Mouse (Mus musculus) midbrain, postnatal 0 days (tissue): ENCODE results near the gene Caml. TPM values are rescaled to one million over a fixed set of nuclear protein-coding genes. Genes with fewer than 3 reads are reported as not detected.
"Not testable (repeated sequence)": the region's sequence is repeated elsewhere in the genome, so short reads cannot be mapped to it uniquely, and the experiment has no call there.

Source experiments
- ATAC-seq: fragments of 200-750 bp; cut with Nextera tagmentation; 2 replicates; pipeline ENCODE4 v1.8.0; 2017; ENCODE audit warnings: moderate number of reproducible peaks, mild to moderate bottlenecking, moderate TSS enrichment, moderate library complexity; ENCODE audit not compliant: low FRiP score
- DNase-seq: peaks from one replicate; pipeline ENCODE4 v3.0.0-alpha.2; 2015; ENCODE audit warnings: low spot score
- H3K27ac ChIP-seq: fragments of 300-500 bp; sonication (generic); 2 replicates; pipeline ENCODE4 v1.5.1; 2014; ENCODE audit warnings: low read depth, mild to moderate bottlenecking, low read length, mixed read lengths
- H3K27me3 ChIP-seq: fragments of 300-500 bp; sonication (generic); 2 replicates; pipeline ENCODE4 v1.6.1; 2014; ENCODE audit warnings: low read length, control low read depth, mixed read lengths; ENCODE audit not compliant: insufficient read depth
- H3K36me3 ChIP-seq: fragments of 300-500 bp; sonication (generic); 2 replicates; pipeline ENCODE4 v1.6.1; 2014; ENCODE audit warnings: low read length, control low read depth, mixed read lengths; ENCODE audit not compliant: insufficient read depth
- H3K4me1 ChIP-seq: fragments of 300-500 bp; sonication (generic); 2 replicates; pipeline ENCODE4 v1.6.1; 2014; ENCODE audit warnings: mild to moderate bottlenecking, control low read depth, antibody characterized with exemption, low read length, mixed read lengths; ENCODE audit not compliant: insufficient read depth
- H3K4me2 ChIP-seq: fragments of 300-500 bp; sonication (generic); 2 replicates; pipeline ENCODE4 v1.6.1; 2014; ENCODE audit warnings: low read depth, mild to moderate bottlenecking, low read length, mixed read lengths; ENCODE audit not compliant: poor library complexity, severe bottlenecking
- H3K4me3 ChIP-seq: fragments of 300-500 bp; sonication (generic); 2 replicates; pipeline ENCODE4 v1.5.1; 2014; ENCODE audit warnings: low read depth, mild to moderate bottlenecking, low read length, moderate library complexity
- H3K9ac ChIP-seq: fragments of 300-500 bp; sonication (generic); replicated peaks from 2 replicates; pipeline ENCODE4 v1.6.1; 2014; ENCODE audit warnings: mild to moderate bottlenecking, low read length, moderate library complexity, mixed read lengths; ENCODE audit not compliant: poor library complexity, severe bottlenecking
- H3K9me3 ChIP-seq: fragments of 300-500 bp; sonication (generic); 2 replicates; pipeline ENCODE4 v1.6.1; 2016; ENCODE audit warnings: low read length, control low read depth
- CTCF ChIP-seq: IDR thresholded peaks from 2 replicates; pipeline ENCODE4 v1.5.1; 2016; ENCODE audit warnings: antibody characterized with exemption, mild to moderate bottlenecking
- WGBS: fragments of 180-500 bp; shearing (Covaris S2); extraction: QIAGEN DNeasy Blood & Tissue Kit; methylation state at CpG from one replicate; pipeline ENCODE4 v1.1.7; 2014; 5-methylcytosine and 5-hydroxymethylcytosine counted together
- polyA plus RNA-seq: library from polyadenylated mRNA; unstranded; fragments of >200 nt; fragmentation: Nextera tagmentation; extraction: Ambion mirVana; gene quantifications from 2 replicates; pipeline ENCODE4 v1.2.1, GENCODE M21; 2015
- total RNA-seq: library from RNA; depleted of rRNA; stranded (reverse); fragments of >200 nt; gene quantifications from 2 replicates; pipeline ENCODE4 v1.2.3, GENCODE M21; 2014

Caml gene
- total and polyA plus RNA-seq, 2 experiments from 2014 or later, result 90.6 to 113 TPM

DNA sequence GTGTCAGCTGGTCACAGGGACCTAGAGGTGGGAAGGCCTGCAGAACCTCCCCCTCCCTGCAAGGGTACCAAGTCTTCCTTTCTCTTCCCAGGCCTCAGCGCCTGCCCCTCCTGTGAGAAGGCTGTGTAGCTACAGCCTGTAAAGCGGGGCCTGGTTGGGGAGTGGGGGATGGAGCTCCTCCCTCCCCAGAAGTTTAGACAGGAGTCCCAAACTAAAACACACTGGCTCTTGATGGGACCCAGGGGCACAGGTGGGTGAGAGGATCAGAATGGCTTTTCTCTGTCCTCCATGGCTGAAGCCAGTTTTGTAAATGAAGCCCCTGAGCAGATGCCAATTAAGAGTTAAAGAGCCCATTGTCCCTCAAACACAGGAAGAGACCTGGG lies 15.2 kb upstream of the Caml start:
- Histone ChIP-seq H3K9ac (no peak overlapping the region), H3K4me1 (no peaks in the 10 kb centered on the region), H3K9me3 (no peaks in the 10 kb centered on the region), H3K36me3 (peaks cover 46% of the 10 kb centered on the region), H3K27ac (no peak overlapping the region), H3K4me3 (no peak overlapping the region), H3K4me2 (no peak overlapping the region), H3K27me3 (no peaks in the 10 kb centered on the region)
- DNase-seq, result no peak
- ATAC-seq, result no peak
- WGBS, result 85% methylated on average over 2 of the region's 2 CpGs
- no peak for TF ChIP-seq CTCF

DNA sequence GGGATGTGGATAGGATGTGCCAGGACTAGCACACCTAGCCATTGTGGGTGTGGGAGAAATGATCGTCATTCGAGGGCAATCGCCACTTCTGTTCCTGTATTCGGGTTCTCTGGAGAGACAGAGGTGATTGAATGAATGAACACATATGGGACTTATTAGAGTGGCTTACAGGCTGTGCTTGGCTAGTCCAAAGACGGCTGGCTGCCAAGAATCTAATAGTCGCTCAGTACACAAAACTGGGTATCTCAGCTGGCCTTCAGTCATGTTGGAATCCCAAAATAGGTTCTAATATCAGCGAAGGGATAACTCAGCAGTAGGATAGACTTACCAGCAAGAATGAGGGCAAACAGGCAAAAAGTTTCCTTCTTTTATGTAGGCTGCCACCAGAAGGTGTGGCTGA lies 10.8 kb upstream of the Caml start:
- Histone ChIP-seq H3K9ac (no peak overlapping the region), H3K27ac (no peak overlapping the region), H3K4me3 (no peak overlapping the region), H3K36me3 (peaks cover 28% of the 10 kb centered on the region), H3K4me1 (no peaks in the 10 kb centered on the region), H3K4me2 (no peak overlapping the region), H3K27me3 (no peaks in the 10 kb centered on the region), H3K9me3 (no peaks in the 10 kb centered on the region)
- TF ChIP-seq CTCF, result no peak
- DNase-seq (no peak), ATAC-seq (no peak)
- 89% methylated on average over 7 of the region's 7 CpGs for WGBS

DNA sequence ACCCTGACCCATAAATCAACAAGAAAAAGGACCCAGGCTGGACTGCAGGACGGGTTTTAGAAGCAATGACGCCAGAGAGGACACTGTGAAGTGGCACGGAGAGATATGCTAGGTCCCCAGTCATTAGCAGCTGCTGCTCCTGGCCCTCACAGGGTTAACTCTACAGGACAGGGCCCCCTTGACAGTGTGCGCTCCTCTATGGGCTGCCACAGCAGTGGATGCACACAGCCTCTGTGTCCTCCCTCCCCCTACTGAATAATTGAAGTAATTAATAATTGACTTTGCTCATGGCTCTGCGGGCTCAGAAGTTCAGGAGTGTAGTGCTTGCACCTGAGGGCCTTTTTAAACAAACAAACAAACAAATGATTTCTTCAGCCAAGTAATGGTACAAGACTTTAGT lies 9.3 kb upstream of the Caml start:
- Histone ChIP-seq H3K27me3 (no peaks in the 10 kb centered on the region), H3K36me3 (peaks cover 14% of the 10 kb centered on the region), H3K27ac (no peak overlapping the region), H3K4me2 (no peak overlapping the region), H3K9me3 (no peaks in the 10 kb centered on the region), H3K9ac (no peak overlapping the region), H3K4me1 (no peaks in the 10 kb centered on the region), H3K4me3 (no peak overlapping the region)
- 59% methylated on average over 5 of the region's 5 CpGs for WGBS
- ATAC-seq (no peak), DNase-seq (no peak)
- TF ChIP-seq CTCF, result no peak

DNA sequence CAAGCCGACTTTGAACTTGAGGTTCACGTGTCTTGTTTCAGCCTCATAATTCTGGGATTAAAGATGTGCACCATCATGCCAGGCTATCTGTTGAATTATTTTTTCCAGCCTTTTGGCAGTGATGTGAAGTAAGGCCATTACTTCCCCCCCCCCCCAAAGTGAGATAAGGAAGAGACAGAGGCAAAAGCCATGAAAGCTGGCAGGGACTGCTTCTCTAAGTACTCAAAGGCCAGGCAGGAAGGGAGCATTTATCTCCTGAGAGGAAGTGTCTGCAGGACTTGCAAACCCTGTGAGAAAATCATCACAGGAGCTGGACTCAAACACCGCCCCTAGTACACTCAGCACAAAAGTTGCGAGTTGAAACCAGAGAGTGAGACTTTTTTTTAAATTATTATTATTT lies 3.5 kb upstream of the Caml start:
- H3K36me3 ChIP-seq, result no peaks in the 10 kb centered on the region
- no peak overlapping the region for H3K4me3 ChIP-seq
- no peak for ATAC-seq
- no peaks in the 10 kb centered on the region for H3K27me3 ChIP-seq
- peaks cover 3% of the 10 kb centered on the region; the same call in 1 of the 2 replicates for H3K4me1 ChIP-seq
- whole genome bisulfite sequencing, result 88% methylated on average over 4 of the region's 4 CpGs
- no peak overlapping the region for H3K27ac ChIP-seq
- no peak for DNase-seq
- no peak overlapping the region for H3K4me2 ChIP-seq
- H3K9ac ChIP-seq, result no peak overlapping the region
- no peaks in the 10 kb centered on the region for H3K9me3 ChIP-seq
- TF ChIP-seq CTCF, result no peak

DNA sequence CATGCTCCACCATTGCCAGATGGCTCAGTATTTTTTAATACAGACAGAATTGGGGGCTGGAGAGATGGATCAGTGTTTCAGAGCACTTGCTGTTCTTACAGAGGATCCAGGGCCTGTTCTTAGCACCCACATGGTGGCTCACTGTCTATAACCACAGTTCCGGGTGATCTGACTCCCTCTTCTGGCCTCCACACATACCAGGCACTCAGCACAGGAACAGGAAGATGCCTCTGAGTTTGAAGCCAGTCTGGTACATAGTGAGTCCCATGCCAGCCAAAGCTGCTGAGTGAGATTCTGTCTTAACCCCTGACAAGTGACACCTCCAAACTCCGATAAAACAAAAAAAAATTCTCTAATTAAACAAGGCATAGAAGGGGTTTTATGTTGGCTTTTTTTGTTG lies 2.5 kb upstream of the Caml start:
- 89% methylated on average over 2 of the region's 2 CpGs for WGBS
- H3K27me3 ChIP-seq, result no peaks in the 10 kb centered on the region
- ATAC-seq (no peak), DNase-seq (no peak)
- H3K36me3 ChIP-seq, result no peaks in the 10 kb centered on the region; the same call in 1 of the 2 replicates
- H3K9ac ChIP-seq, result no peak overlapping the region
- H3K9me3 ChIP-seq, result no peaks in the 10 kb centered on the region
- no peak for TF ChIP-seq CTCF
- H3K4me2 ChIP-seq, result no peak overlapping the region
- H3K4me1 ChIP-seq, result peaks cover 4% of the 10 kb centered on the region; the same call in 1 of the 2 replicates
- H3K27ac ChIP-seq, result no peak overlapping the region
- no peak overlapping the region for H3K4me3 ChIP-seq

DNA sequence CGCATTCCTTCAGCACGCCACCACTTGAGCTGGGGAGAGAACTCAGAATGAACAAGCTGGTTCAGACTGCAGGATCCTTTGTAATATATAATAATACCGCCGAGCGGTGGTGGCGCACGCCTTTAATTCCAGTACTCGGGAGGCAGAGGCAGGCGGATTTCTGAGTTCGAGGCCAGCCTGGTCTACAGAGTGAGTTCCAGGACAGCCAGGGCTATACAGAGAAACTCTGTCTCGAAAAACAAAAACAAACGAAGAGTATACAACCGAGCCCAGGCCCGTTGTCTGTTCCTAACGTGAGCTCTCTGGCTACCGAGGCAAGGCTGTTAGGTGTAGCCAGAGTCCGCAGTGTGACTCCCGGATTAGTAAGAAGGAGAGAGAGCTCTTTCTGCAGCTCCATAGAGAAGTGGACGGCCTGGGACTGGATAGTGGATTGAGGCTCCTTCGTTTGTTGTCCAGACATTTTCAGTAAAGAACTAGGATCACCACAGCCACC lies 603 bp upstream of the Caml start:
- H3K4me1 ChIP-seq, ATAC-seq, H3K9me3 ChIP-seq, H3K27me3 ChIP-seq, DNase-seq, H3K36me3 ChIP-seq: not testable (repeated sequence)
- Histone ChIP-seq H3K27ac (peak overlapping the region; percentile 95), H3K4me3 (peak overlapping the region; percentile 82), H3K9ac (peak overlapping the region; percentile 81), H3K4me2 (peak overlapping the region; percentile 73)
- 30% methylated on average over 20 of the region's 20 CpGs for WGBS
